Mouse (Mus musculus): Measurements from ENCODE around the gene Pcgf6.

DNA sequence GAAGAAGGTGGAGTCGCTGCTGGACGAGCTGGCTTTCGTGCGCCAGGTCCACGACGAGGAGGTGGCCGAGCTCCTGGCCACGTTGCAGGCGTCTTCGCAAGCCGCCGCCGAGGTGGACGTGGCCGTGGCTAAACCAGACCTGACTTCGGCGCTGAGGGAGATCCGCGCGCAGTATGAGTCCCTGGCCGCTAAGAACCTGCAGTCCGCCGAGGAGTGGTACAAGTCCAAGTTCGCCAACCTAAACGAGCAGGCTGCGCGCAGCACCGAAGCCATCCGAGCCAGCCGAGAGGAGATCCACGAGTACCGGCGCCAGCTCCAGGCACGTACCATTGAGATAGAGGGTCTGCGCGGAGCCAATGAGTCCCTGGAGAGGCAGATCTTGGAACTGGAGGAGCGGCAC is 35.3 kb downstream of the Pcgf6 start:
- no peak for TF ChIP-seq CTCF (IDR thresholded peaks at IDR 0.05; ENCODE audit: extremely low read depth, insufficient read depth, insufficient read length, insufficient replicate concordance)
- no peak for TF ChIP-seq POLR2A (IDR thresholded peaks at IDR 0.05; ENCODE audit: low read depth, low read length)
